In the genomic region with DNA sequence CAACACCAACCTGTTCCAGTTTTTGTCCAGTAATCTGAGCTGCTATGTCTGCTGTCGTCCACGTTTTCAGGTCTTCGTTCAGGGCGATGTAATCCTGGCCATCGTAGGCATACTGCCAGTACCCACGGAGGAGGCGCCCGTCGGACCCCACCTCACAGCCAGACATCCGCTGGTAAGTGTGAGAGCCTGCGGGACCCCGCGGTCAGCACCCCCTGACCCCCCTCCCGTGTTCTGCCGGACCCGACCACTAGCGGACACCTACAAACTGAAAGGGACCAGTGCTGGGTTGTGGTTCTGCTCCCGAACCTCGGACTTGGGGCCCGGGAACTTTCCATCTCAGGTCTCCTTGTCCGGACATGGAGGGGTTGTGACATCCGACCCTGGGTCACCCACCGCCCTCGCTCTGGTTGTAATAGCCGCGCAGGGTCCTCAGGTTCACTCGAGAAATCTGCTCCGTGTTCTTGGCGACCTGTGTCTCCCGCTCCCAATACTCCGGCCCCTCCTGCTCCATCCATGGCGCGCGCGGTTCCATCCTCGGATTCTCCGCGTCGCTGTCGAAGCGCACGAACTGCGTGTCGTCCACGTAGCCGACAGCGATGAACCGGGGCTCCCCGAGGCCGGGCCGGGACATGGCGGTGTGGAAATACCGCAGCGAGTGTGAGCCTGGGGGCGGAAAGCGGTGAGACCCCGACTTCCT, we compare ENCODE assay signal across 1 mouse cellular context.
TF ChIP-seq lines count a peak whose summit lies in the region.

No protein-coding gene starts in this region.

TF ChIP-seq in MEL, 35 proteins besides CTCF, POLR2A, EP300 and RAD21 (continued from another document):
- TF ChIP-seq MAFK (IDR thresholded peaks at IDR 0.05; ENCODE audit: borderline replicate concordance, low read depth, low read length) (no peak), JUND (IDR thresholded peaks at IDR 0.05; ENCODE audit: low read depth, low read length) (no peak), POLR2AphosphoS2 (IDR thresholded peaks at IDR 0.05; ENCODE audit: low read length) (no peak), TAL1 (IDR thresholded peaks at IDR 0.05; ENCODE audit: low read length) (no peak), POLR2AphosphoS5 (IDR thresholded peaks at IDR 0.05; ENCODE audit: borderline replicate concordance, low read depth, low read length) (no peak), TBP (IDR thresholded peaks at IDR 0.05; ENCODE audit: low read depth, low read length) (no peak), CHD1 (IDR thresholded peaks at IDR 0.05; ENCODE audit: low read depth, low read length) (no peak), KAT2A (conservative IDR thresholded peaks at IDR 0.05; ENCODE audit: low read depth, low read length) (no peak), UBTF (IDR thresholded peaks at IDR 0.05; ENCODE audit: borderline replicate concordance, insufficient read depth, low read depth, low read length) (no peak), NELFE (IDR thresholded peaks at IDR 0.05; ENCODE audit: low read depth, low read length) (no peak)
